Comparison of ENCODE assay signal across 9 mouse cellular contexts in genomic region chr8:4206182-4207015, GRCm38 (mm10). TPM values are rescaled to one million over a fixed set of nuclear protein-coding genes. Genes with fewer than 3 reads are reported as not detected.
A peak's percentile ranks its signal among the peaks of the same experiment; 100 is the strongest.
DNase-seq lines count a peak whose midpoint lies in the region; ATAC-seq and TF ChIP-seq lines count a peak whose summit lies in the region.
"Had no signal": no experiment of that assay in that cellular context is flagged by ENCODE, and none has a peak within 500 bp of the region (broad histone marks: within the 10 kb centered on the region; RNA-seq: fewer than 3 reads in every experiment).

No protein-coding gene starts in this region.

- no peak for TF ChIP-seq POLR2A in ES-Bruce4 (IDR thresholded peaks at IDR 0.05; ENCODE audit: insufficient read depth, low read length)

- peak overlapping the region; percentile 12; the same call in 1 of the 2 replicates for H3K4me2 ChIP-seq in forebrain, embryonic 11.5 days (ENCODE audit: low read depth, low read length, severe bottlenecking)
- H3K4me2 ChIP-seq in liver, embryonic 13.5 days = peak overlapping the region; percentile 52

- peak overlapping the region; percentile 47 for H3K9ac ChIP-seq in ES-Bruce4 (ENCODE audit: low read depth, poor library complexity, severe bottlenecking)
- H3K9ac ChIP-seq in forebrain, embryonic 11.5 days (ENCODE audit: low read length) = 0 out of 2 replicates have a peak overlapping the region, but pooled peaks have one; percentile 12
- H3K9ac ChIP-seq in liver, embryonic 13.5 days = 0 out of 2 replicates have a peak overlapping the region, but pooled peaks have one; percentile 17

- H3K4me3 ChIP-seq in ES-Bruce4 (ENCODE audit: low read depth, low read length) = peak overlapping the region; percentile 65
- no peak overlapping the region for H3K4me3 ChIP-seq in forebrain, embryonic 11.5 days (ENCODE audit: low read depth, low read length)
- peak overlapping the region; percentile 33 for H3K4me3 ChIP-seq in liver, embryonic 13.5 days (replicated peaks)

- no peak for TF ChIP-seq CTCF in ES-Bruce4 (IDR thresholded peaks at IDR 0.05; ENCODE audit: low read depth, low read length)

- no peak for DNase-seq in frontal cortex, adult 2 months (ENCODE audit: extremely low spot score in 1 of 2, low spot score in 1 of 2)
- DNase-seq in forebrain, embryonic 11.5 days (ENCODE audit: low spot score) = no peak
- DNase-seq in liver, embryonic 13.5 days = no peak
- no peak for DNase-seq in urinary bladder, postnatal 14 days (ENCODE audit: low spot score)
- no peak for DNase-seq in ovary, postnatal 14 days (ENCODE audit: low spot score)
- no peak for DNase-seq in urinary bladder, postnatal 25 days (ENCODE audit: low spot score)

- WGBS in forebrain, embryonic 11.5 days = 5% methylated on average over 44 of the region's 44 CpGs
- WGBS in liver, embryonic 13.5 days (ENCODE audit: insufficient replicate concordance) = 15% methylated on average over 44 of the region's 44 CpGs

- H3K27me3 ChIP-seq in ES-Bruce4 (ENCODE audit: control insufficient read depth, insufficient read depth, low read length, poor library complexity, severe bottlenecking) = no peaks in the 10 kb centered on the region; the same call in 1 of the 2 replicates
- H3K27me3 ChIP-seq in forebrain, embryonic 11.5 days (ENCODE audit: control insufficient read depth, insufficient read depth, low read length) = peaks cover 32% of the 10 kb centered on the region
- peaks cover 70% of the 10 kb centered on the region for H3K27me3 ChIP-seq in liver, embryonic 13.5 days

- H3K9me3 ChIP-seq in ES-Bruce4 (replicated peaks; ENCODE audit: control insufficient read depth, insufficient read depth, low read length, poor library complexity, severe bottlenecking) = no peaks in the 10 kb centered on the region
- no peaks in the 10 kb centered on the region for H3K9me3 ChIP-seq in forebrain, embryonic 11.5 days (ENCODE audit: control insufficient read depth, low read length)
- H3K9me3 ChIP-seq in liver, embryonic 13.5 days (replicated peaks) = no peaks in the 10 kb centered on the region

- no peak overlapping the region for H3K27ac ChIP-seq in ES-Bruce4 (ENCODE audit: insufficient read depth, low read length)
- H3K27ac ChIP-seq in forebrain, embryonic 11.5 days (ENCODE audit: low read depth, low read length) = no peak overlapping the region
- no peak overlapping the region for H3K27ac ChIP-seq in liver, embryonic 13.5 days

- no peak for TF ChIP-seq EP300 in ES-Bruce4 (IDR thresholded peaks at IDR 0.05; ENCODE audit: insufficient read depth, low read depth, low read length)

- ATAC-seq in frontal cortex, adult (ENCODE audit: low TSS enrichment) = peak; percentile 30
- no peak for ATAC-seq in forebrain, embryonic 11.5 days (replicated peaks; ENCODE audit: low FRiP score)
- ATAC-seq in liver, embryonic 13.5 days (ENCODE audit: low read depth) = peak; percentile 75

- peaks cover 2% of the 10 kb centered on the region for H3K4me1 ChIP-seq in ES-Bruce4 (ENCODE audit: control insufficient read depth, insufficient read depth, low read length)
- H3K4me1 ChIP-seq in forebrain, embryonic 11.5 days (replicated peaks; ENCODE audit: control insufficient read depth, insufficient read depth, low read length) = 0 out of 2 replicates have a peak, but pooled peaks cover 2% of the 10 kb centered on the region
- peaks cover 20% of the 10 kb centered on the region for H3K4me1 ChIP-seq in liver, embryonic 13.5 days (replicated peaks)

- H3K36me3 ChIP-seq in ES-Bruce4 (ENCODE audit: control insufficient read depth, insufficient read depth, low read length, poor library complexity, severe bottlenecking) = no peaks in the 10 kb centered on the region
- peaks cover 12% of the 10 kb centered on the region; the same call in 1 of the 2 replicates for H3K36me3 ChIP-seq in forebrain, embryonic 11.5 days (ENCODE audit: control insufficient read depth, insufficient read depth, low read length)
- H3K36me3 ChIP-seq in liver, embryonic 13.5 days = no peaks in the 10 kb centered on the region

RNA-seq across cellular contexts. Expression of gene Prr36, which starts 10.9 kb away (rescaled TPM):
- 17.4 and 18.3 TPM in 2 replicates for polyA plus RNA-seq in frontal cortex, adult 2 months (2012; rRNA removed)
- polyA plus RNA-seq in ES-Bruce4 (2011; ENCODE audit: insufficient read depth, insufficient read length, low read depth, missing spikeins) = 7.2 and 10.7 TPM in 2 replicates
- 42.8 and 47.3 TPM in 2 replicates for polyA plus RNA-seq in forebrain, embryonic 11.5 days (2014; fragmentation: Nextera tagmentation; extraction: Ambion mirVana)
- 0.24 and 0.46 TPM in 2 replicates for polyA plus RNA-seq in liver, embryonic 13.5 days (2015; fragmentation: Nextera tagmentation; extraction: Ambion mirVana)

RNA-seq across cellular contexts. Expression of gene Lrrc8e, which starts 20.2 kb away (rescaled TPM):
- 0.02 TPM in 2 replicates for polyA plus RNA-seq in frontal cortex, adult 2 months (2012; rRNA removed)
- polyA plus RNA-seq in ES-Bruce4 (2011; ENCODE audit: insufficient read depth, insufficient read length, low read depth, missing spikeins) = 1.0 and 1.4 TPM in 2 replicates
- 0.20 and 0.21 TPM in 2 replicates for polyA plus RNA-seq in forebrain, embryonic 11.5 days (2014; fragmentation: Nextera tagmentation; extraction: Ambion mirVana)
- 0.09 and 0.13 TPM in 2 replicates for polyA plus RNA-seq in liver, embryonic 13.5 days (2015; fragmentation: Nextera tagmentation; extraction: Ambion mirVana)
- polyA plus RNA-seq: neural tube, embryonic 11.5 days had no signal

RNA-seq across cellular contexts. Expression of gene Map2k7, which starts 32.1 kb away (rescaled TPM):
- polyA plus RNA-seq in frontal cortex, adult 2 months (2012; rRNA removed) = 67.1 and 68.3 TPM in 2 replicates
- polyA plus RNA-seq in ES-Bruce4 (2011; ENCODE audit: insufficient read depth, insufficient read length, low read depth, missing spikeins) = 56.9 and 62.1 TPM in 2 replicates
- 14.1 and 19.5 TPM in 2 replicates for polyA plus RNA-seq in forebrain, embryonic 11.5 days (2014; fragmentation: Nextera tagmentation; extraction: Ambion mirVana)
- polyA plus RNA-seq in liver, embryonic 13.5 days (2015; fragmentation: Nextera tagmentation; extraction: Ambion mirVana) = 10.6 and 11.2 TPM in 2 replicates

RNA-seq across cellular contexts. Expression of gene Gm49320, which starts 32.3 kb away (rescaled TPM):
- 6.1 and 6.3 TPM in 2 replicates for polyA plus RNA-seq in frontal cortex, adult 2 months (2012; rRNA removed)
- polyA plus RNA-seq in ES-Bruce4 (2011; ENCODE audit: insufficient read depth, insufficient read length, low read depth, missing spikeins) = 0.33 and 1.2 TPM in 2 replicates
- 0.88 and 0.90 TPM in 2 replicates for polyA plus RNA-seq in forebrain, embryonic 11.5 days (2014; fragmentation: Nextera tagmentation; extraction: Ambion mirVana)
- polyA plus RNA-seq in liver, embryonic 13.5 days (2015; fragmentation: Nextera tagmentation; extraction: Ambion mirVana) = 0.19 and 0.23 TPM in 2 replicates

RNA-seq across cellular contexts. Expression of gene Evi5l, which starts 40.0 kb away (rescaled TPM):
- 76.1 and 83.7 TPM in 2 replicates for polyA plus RNA-seq in frontal cortex, adult 2 months (2012; rRNA removed)
- polyA plus RNA-seq in ES-Bruce4 (2011; ENCODE audit: insufficient read depth, insufficient read length, low read depth, missing spikeins) = 4.1 and 5.7 TPM in 2 replicates
- 32.6 and 32.8 TPM in 2 replicates for polyA plus RNA-seq in forebrain, embryonic 11.5 days (2014; fragmentation: Nextera tagmentation; extraction: Ambion mirVana)
- 5.6 and 6.3 TPM in 2 replicates for polyA plus RNA-seq in liver, embryonic 13.5 days (2015; fragmentation: Nextera tagmentation; extraction: Ambion mirVana)
